Mouse (Mus musculus) frontal cortex, postnatal 14 days (tissue): ENCODE data around the gene Myo9b.
A peak's percentile ranks its signal among the peaks of the same experiment; 100 is the strongest.

Source experiments
- DNase-seq, 2 experiments: peaks; one replicate each; pipeline ENCODE4 v3.0.0; 2022; ENCODE audit warnings: low spot score in 2 of 2

Gene Myo9b

DNA sequence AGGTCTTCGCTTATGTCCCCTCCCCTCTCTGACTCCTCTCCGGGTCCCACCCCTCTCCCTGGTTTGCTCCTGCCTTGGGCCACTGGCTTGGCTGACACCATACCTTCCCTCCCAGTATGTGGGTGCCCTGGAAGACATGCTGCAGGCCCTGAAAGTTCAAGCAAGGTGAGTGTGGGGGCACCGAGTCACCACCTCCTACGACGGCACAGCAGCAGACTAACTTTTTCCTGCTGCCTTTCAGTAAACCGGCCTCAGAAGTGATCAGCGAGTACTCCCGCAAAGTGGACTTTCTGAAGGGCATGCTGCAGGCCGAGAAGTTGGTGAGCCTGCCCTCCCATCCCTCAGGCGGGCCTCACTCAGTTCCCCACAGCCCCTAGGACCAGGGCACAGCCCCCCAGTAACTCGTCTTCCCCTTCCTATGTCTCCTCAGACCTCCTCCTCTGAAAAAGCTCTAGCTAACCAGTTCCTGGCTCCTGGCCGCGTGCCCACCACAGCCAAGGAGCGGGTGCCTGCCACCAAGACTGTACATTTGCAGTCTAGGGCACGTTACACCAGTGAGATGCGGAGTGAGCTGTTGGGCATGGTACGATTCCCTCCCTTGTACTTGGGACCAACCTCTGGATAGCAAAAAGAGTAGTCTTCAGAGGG is 95.1 kb downstream of the Myo9b start:
- DNase-seq, result no peak

DNA sequence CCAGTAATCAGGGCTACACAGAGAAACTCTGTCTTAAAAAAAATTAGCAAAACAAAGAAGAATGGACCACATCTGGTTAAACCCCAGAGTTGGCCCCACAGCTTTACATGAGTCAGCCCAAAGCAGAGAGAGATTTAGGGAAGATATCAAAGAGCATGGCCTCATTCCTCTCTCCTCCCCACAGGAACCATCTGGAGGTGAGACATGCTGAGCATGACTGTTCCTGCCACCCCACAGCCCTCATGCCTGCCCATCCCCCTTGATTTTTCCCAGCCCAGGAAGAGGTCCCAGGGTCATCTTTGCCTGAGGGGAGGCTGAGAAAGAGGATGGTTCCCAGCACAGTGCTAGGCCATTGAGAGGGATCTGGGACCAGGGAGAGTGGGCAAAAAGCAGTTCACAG is 95.9 kb downstream of the Myo9b start:
- DNase-seq, result no peak

DNA sequence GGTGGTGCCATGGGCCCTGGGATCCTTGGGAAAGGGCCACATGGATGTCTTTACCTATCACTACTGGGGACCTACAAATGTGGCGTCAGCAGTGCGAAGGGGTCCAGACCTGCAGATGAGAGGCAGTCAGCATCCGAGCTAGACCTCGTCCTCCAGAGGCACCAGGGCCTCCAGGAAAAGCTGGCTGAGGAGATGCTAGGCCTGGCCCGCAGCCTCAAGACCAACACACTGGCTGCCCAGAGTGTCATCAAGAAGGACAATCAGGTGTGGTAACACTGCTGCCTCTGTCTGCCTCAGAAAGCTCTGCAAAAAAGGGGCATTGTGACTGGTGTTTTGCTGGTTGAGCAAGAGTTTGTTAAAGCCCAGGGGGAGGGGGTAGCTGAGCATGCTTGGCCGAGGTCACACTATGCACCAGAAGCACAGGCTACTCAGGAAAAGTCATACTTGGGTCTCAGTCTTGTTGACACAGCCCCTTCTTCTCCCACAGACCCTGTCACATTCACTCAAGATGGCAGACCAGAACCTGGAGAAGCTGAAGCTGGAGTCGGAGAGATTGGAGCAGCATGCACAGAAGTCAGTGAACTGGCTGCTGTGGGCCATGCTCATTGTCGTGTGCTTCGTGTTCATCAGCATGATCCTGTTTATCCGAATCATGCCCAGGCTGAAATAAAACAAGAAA is 96.7 kb downstream of the Myo9b start:
- DNase-seq, result no peak

DNA sequence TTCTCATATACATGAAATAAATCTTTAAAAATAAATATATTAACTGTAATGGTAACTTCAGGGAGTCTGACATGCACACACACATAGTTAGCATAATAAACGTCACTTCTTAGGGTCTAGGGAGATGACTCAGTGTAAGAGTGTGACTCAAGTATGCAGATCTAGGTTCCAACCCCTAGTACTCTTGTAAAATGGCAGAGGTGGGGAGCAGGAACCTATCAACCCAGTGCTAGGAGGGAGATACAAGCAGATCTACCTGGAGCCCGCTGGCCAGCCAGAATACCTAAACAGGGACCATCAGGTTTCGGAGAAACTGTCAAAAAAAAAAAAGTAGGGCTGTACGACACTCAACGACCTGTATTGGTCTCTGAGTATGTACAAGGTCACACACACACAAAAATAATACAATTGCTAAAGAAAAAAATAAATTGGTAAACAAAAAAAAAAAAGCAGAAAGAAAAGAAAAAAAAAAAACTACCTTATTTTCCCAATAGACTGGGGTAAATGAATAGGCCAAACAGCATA is 98.3 kb downstream of the Myo9b start:
- DNase-seq, result no peak

- DNase-seq, result peak; percentile 95 to 97
These were observed 98.8 kb downstream of the Myo9b start, which contains the start of gene Ocel1 for GRCm38 (mm10) chr8:71371236-71371848. Ocel1 (plus strand) TSS chr8:71371298.

GRCm38 (mm10) chr8:71372427-71372826 is 99.9 kb downstream of the Myo9b start:
- no peak for DNase-seq

DNA sequence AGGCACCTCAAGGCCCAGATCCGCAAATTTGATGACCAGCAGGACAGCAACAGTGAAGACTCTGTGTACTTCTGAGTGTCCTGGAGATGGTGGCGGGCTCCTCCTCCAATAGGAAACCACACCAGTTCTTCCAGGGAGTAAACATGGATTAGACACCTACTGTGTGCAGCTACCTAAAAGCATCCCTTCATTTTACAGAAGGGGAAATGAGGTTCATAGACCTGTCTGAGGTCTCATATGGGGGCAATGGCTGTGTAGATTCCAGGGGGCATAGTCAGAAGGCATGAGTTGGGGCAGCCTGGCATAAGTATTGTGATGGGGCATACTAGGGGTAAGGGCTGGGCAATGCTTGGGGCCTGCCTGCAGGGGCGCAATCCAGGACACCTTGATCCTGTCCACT is 100.5 kb downstream of the Myo9b start:
- no peak for DNase-seq

- DNase-seq, result no peak
These were observed 102.2 kb downstream of the Myo9b start for GRCm38 (mm10) chr8:71374616-71375206.

GRCm38 (mm10) chr8:71375581-71376422 is 103.3 kb downstream of the Myo9b start:
- DNase-seq, result no peak

- DNase-seq, result no peak
These were observed 104.0 kb downstream of the Myo9b start for GRCm38 (mm10) chr8:71376423-71377030.

GRCm38 (mm10) chr8:71379008-71379407 is 106.5 kb downstream of the Myo9b start:
- no peak for DNase-seq

GRCm38 (mm10) chr8:71379512-71380075 is 107.1 kb downstream of the Myo9b start:
- DNase-seq, result no peak

- no peak for DNase-seq
These were observed 108.0 kb downstream of the Myo9b start for GRCm38 (mm10) chr8:71380178-71381171.

DNA sequence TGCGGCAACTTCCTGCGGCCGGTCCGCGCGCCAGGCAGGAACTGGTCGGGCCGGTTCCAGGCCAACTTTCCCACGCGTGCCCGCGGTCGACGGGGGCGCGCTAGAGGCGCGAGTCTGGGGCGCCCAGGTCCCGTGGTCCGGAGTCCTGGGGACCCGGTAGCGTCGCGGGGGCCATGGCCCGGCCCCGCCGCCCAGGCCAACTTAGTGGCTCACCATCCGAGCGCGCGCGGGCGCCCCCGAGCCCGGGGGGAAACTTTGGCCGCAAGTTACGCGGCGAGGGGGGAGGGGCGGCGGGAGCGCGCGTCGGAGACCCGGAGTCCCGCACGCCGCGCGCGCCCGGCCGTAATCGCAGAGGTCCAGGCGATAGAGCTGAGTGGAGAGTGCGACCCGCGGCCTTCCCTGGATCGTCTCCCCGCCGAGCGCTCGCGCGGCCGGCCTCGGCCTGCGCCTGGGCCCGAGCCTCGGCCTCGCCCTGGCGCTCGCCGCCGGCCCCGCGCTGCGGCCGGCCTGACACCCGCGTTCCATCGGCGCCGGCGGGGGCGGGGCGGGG is 109.0 kb downstream of the Myo9b start, which contains the start of gene Nr2f6:
Nr2f6 (minus strand) TSS at position 540 of the 550 bp plus-strand sequence.
- no peak for DNase-seq

DNA sequence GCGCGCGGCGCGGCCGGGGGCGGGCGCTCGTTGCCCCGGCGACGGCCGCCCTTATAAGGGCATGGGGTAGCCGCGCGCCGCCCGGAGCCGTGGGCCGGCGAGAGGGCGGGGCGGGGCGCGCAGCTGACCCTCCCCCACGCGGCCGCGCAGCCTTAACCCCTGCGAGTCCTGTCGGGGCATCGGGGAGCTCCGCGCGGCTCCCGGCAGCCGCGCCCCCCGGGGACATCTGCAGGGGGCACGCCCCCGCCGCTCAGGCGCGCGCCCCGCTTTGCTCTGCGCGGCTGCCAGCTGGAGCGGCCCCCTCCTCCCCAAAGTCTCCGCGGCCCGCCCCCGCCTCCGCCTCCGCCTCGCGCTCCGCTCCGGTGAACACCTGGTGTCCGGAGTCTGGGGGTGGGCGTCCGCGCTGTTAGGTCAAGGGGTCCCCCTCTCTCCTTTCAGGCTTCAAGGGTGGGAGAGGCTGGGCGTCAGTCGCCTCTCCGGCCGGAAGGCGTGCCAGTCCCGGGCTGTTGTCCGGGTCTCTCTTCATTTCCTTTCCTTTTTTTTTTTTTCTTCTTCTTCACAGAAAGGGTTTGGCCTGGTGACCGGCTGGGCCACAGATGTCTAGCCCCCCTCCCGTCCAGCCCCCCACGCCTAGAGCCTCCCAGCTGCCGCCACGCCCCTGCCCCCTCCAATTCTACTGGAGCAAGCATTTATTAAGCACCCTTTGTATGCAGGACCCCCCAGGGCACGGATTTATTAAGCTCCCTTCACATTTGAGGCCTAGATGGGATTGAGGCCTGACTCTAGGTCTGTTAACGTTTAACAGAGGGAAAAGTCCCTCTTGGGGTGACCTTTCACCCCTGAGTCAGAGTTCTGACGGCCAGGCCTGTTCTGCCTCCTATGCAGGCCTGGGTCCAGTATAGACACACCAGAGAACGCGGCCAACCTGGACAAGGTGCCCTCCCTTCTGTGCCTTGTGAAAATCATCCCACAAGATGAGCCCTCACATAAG is 109.8 kb downstream of the Myo9b start:
- DNase-seq, result peak in 1 of 2 experiments; percentile 66

GRCm38 (mm10) chr8:71383396-71383795 is 110.9 kb downstream of the Myo9b start:
- no peak for DNase-seq

DNA sequence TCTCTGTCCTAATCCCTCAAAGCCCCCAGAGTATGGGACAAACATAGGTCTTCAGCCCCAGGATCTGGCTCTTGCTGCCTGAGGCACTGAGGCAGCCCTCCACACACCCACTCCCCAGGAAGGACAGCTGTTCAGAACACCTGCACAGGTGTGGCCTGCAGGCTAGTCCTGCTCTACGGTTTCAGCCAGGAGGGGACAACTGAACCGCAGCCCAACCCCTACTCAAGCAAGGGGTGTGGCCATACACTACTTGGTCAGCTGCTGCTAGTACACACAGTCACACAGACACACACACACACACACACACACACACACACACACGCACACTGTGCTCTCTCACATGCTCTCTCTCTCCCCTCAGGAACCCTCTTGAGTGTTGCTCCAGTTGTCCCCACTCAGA is 111.3 kb downstream of the Myo9b start:
- no peak for DNase-seq
